Mouse (Mus musculus): ENCODE measurements around the gene Tnfsf11. TPM values are rescaled to one million over a fixed set of nuclear protein-coding genes. Genes with fewer than 3 reads are reported as not detected.

The Tnfsf11 gene
- 0.11 TPM for polyA plus RNA-seq (2012; fragmentation: generic; extraction: Trizol)
- long read RNA-seq, experiment 1, result 0 reads
- long read RNA-seq, experiment 2, transcript Tnfsf11-201 (5 exons, 2,236 nt), result major isoform, 7 of 7 reads
- long read RNA-seq, experiment 2, partial matches to known transcripts, result 0 of 7 reads
- long read RNA-seq, experiment 2, other reads (novel, unspliced or antisense), result 0 of 7 reads

DNA sequence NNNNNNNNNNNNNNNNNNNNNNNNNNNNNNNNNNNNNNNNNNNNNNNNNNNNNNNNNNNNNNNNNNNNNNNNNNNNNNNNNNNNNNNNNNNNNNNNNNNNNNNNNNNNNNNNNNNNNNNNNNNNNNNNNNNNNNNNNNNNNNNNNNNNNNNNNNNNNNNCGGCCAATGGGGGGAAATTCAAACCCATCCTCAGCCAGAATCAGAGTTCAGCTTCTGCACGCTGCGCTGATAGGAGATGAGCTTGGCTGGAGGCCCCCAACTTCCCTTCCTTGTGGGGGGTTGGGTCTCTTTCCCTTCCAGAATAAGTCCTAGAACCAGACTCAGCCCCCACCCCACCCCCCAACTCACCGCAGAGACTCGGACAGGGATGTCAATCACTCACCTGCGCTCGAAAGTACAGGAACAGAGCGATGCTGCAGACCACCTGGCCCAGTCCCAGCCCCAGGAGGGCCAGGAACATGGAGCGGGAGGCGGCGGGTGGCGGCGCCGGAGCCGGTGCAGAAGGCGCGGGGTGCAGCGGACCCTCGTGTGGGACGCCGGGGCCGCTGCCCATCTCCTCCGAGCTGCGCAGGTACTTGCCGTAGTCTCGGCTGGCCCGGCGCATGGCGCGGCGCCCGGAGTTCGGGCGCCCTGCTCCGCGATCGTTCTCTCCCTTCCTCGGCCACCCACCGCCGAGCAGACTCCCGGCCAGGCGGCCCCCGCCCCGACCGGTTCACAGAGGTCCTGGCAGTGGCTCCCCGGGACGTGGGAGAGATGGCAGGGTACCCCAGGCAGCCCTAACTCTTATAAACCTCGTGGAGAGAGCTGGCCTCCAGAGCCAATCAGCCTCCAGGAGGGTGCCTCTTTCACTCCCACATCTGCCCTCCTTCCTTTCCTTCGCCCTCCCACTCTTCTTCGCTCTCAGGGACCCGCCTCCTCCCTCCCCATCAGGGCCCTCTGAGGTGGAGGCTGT, at the start of gene Tnfsf11:
TSS of gene Tnfsf11 (minus strand) at position 758 of the 952 bp plus-strand sequence.
- H3K79me2 ChIP-seq (ENCODE audit: control insufficient read depth, insufficient read depth), result no peaks in the 10 kb centered on the region
- TF ChIP-seq CTCF (IDR thresholded peaks at IDR 0.05; ENCODE audit: control insufficient read depth, insufficient read depth, insufficient read length), result no peak
- TF ChIP-seq FOSL1 (IDR thresholded peaks at IDR 0.05; ENCODE audit: insufficient read depth, low read length, poor library complexity, severe bottlenecking), result no peak
- no peak for TF ChIP-seq CEBPB (IDR thresholded peaks at IDR 0.05; ENCODE audit: low read depth)
- no peak for TF ChIP-seq MAX (IDR thresholded peaks at IDR 0.05)
- no peak for TF ChIP-seq MYOG (IDR thresholded peaks at IDR 0.05; ENCODE audit: control insufficient read depth, extremely low read depth, insufficient read length)
- no peak for TF ChIP-seq MYOD1 (IDR thresholded peaks at IDR 0.05; ENCODE audit: control insufficient read depth, insufficient read length, low read depth)
- no peak for TF ChIP-seq USF1 (IDR thresholded peaks at IDR 0.05; ENCODE audit: low read depth)
- H3K4me3 ChIP-seq (ENCODE audit: insufficient read depth, poor library complexity, severe bottlenecking), result peak within 1 kb of the TSS; percentile 18
- H3K79me3 ChIP-seq (ENCODE audit: low read depth), result no peaks in the 10 kb centered on the region
- no peaks in the 10 kb centered on the region for H3K36me3 ChIP-seq (ENCODE audit: control insufficient read depth, insufficient read depth)
- H3ac ChIP-seq (ENCODE audit: control insufficient read depth, insufficient read length, low read depth), result peak within 1 kb of the TSS; percentile 33
- H3K27me3 ChIP-seq (ENCODE audit: control insufficient read depth, insufficient read depth, insufficient read length), result no peaks in the 10 kb centered on the region

DNA sequence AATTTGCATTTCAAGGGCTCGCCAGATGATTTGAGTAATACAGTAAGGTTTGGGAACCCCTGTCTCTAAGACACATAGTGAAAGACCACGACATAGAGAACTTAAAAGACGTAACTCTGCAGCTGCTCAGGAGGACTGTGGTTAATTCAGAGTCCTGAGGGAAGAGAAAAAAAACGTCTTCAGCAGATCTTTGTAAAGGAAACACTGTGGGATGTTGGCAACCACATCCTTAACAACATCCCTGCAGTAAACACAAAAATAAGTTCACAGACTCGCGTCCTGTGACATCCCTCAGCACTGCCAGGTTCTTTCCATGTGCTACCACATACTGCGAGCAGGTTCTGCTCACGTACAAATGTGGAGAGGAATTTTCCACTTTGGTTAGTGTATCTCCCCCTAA, 48.9 kb upstream of the Tnfsf11 start:
- TF ChIP-seq MYOG (IDR thresholded peaks at IDR 0.05; ENCODE audit: control insufficient read depth, extremely low read depth, insufficient read length) (no peak), CTCF (IDR thresholded peaks at IDR 0.05; ENCODE audit: control insufficient read depth, insufficient read depth, insufficient read length) (no peak), MAX (IDR thresholded peaks at IDR 0.05) (no peak), USF1 (IDR thresholded peaks at IDR 0.05; ENCODE audit: low read depth) (no peak), MYOD1 (IDR thresholded peaks at IDR 0.05; ENCODE audit: control insufficient read depth, insufficient read length, low read depth) (no peak), CEBPB (IDR thresholded peaks at IDR 0.05; ENCODE audit: low read depth) (no peak), FOSL1 (IDR thresholded peaks at IDR 0.05; ENCODE audit: insufficient read depth, low read length, poor library complexity, severe bottlenecking) (no peak)
- Histone ChIP-seq H3K4me3 (ENCODE audit: insufficient read depth, poor library complexity, severe bottlenecking) (no peak overlapping the region), H3K79me2 (ENCODE audit: control insufficient read depth, insufficient read depth) (no peaks in the 10 kb centered on the region), H3K79me3 (ENCODE audit: low read depth) (no peaks in the 10 kb centered on the region), H3K27me3 (ENCODE audit: control insufficient read depth, insufficient read depth, insufficient read length) (no peaks in the 10 kb centered on the region), H3ac (ENCODE audit: control insufficient read depth, insufficient read length, low read depth) (no peak overlapping the region), H3K36me3 (ENCODE audit: control insufficient read depth, insufficient read depth) (no peaks in the 10 kb centered on the region)

DNA sequence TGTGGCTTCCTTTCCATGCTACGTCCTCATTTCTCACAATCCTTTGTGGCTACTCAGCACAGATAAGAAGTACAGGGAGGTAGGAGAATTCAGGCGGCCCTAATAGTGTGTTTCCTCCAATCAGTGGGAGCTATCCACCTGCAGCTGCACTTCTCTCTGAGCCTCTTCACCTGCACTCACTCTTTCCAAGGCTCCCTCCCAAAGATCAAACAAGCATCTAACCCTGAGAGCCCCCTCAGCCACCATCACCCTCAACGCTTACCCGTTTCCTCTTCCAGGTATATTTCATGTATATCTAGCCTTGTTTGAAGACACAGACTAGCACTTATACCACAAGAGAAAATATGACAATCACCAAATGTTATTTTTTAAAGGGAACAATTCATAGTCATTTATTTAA, 47.5 kb upstream of the Tnfsf11 start:
- H3K27me3 ChIP-seq (ENCODE audit: control insufficient read depth, insufficient read depth, insufficient read length), result no peaks in the 10 kb centered on the region
- H3K4me3 ChIP-seq (ENCODE audit: insufficient read depth, poor library complexity, severe bottlenecking), result no peak overlapping the region
- no peaks in the 10 kb centered on the region for H3K79me3 ChIP-seq (ENCODE audit: low read depth)
- H3K79me2 ChIP-seq (ENCODE audit: control insufficient read depth, insufficient read depth), result no peaks in the 10 kb centered on the region
- no peak overlapping the region for H3ac ChIP-seq (ENCODE audit: control insufficient read depth, insufficient read length, low read depth)
- H3K36me3 ChIP-seq (ENCODE audit: control insufficient read depth, insufficient read depth), result no peaks in the 10 kb centered on the region
- TF ChIP-seq CTCF (IDR thresholded peaks at IDR 0.05; ENCODE audit: control insufficient read depth, insufficient read depth, insufficient read length), result no peak

DNA sequence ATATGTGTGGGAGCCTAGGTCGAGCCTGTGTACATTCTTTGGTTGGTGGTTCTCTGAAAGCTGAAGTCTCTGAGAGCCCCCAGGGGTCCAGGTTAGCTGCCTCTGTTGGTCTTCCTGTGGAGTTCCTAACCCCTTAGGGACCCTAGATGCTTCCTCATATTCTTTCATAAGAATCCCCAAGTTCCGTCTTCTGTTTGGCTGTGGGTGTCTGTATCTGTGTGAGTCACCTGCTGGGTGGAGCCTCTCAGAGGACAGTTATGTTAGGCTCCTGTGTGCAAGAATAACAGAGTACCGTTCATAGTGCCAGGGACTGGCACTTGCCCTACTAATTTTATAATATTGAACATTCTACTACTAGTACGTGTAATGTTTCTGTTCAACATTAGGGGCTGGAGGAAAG, 45.0 kb upstream of the Tnfsf11 start:
- Histone ChIP-seq H3ac (ENCODE audit: control insufficient read depth, insufficient read length, low read depth) (no peak overlapping the region), H3K79me3 (ENCODE audit: low read depth) (no peaks in the 10 kb centered on the region), H3K79me2 (ENCODE audit: control insufficient read depth, insufficient read depth) (no peaks in the 10 kb centered on the region), H3K27me3 (ENCODE audit: control insufficient read depth, insufficient read depth, insufficient read length) (no peaks in the 10 kb centered on the region), H3K36me3 (ENCODE audit: control insufficient read depth, insufficient read depth) (no peaks in the 10 kb centered on the region), H3K4me3 (ENCODE audit: insufficient read depth, poor library complexity, severe bottlenecking) (no peak overlapping the region)
- TF ChIP-seq CTCF (IDR thresholded peaks at IDR 0.05; ENCODE audit: control insufficient read depth, insufficient read depth, insufficient read length), result no peak
- no peak for TF ChIP-seq MYOG (IDR thresholded peaks at IDR 0.05; ENCODE audit: control insufficient read depth, extremely low read depth, insufficient read length)
- no peak for TF ChIP-seq USF1 (IDR thresholded peaks at IDR 0.05; ENCODE audit: low read depth)
- no peak for TF ChIP-seq FOSL1 (IDR thresholded peaks at IDR 0.05; ENCODE audit: insufficient read depth, low read length, poor library complexity, severe bottlenecking)
- TF ChIP-seq CEBPB (IDR thresholded peaks at IDR 0.05; ENCODE audit: low read depth), result no peak
- TF ChIP-seq MAX (IDR thresholded peaks at IDR 0.05), result no peak
- TF ChIP-seq MYOD1 (IDR thresholded peaks at IDR 0.05; ENCODE audit: control insufficient read depth, insufficient read length, low read depth), result no peak

DNA sequence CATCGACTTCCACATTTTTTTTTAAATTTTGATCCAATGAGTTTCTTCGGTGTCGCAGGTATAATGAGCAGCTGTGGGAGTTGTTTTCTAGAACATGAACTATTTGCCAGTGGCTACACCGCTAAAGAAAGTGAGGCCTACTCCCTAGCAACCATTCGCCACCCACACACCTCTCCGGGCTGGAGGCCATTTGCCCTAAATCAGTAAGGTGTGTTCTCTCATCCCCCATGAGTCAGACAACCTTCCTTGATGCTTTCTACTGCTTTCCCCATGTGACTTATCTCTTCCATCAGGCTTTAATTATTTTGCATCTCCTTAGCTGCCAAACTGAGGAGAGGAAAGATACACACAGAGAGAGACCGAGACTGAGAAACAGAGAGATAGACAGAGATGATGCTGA, 43.7 kb upstream of the Tnfsf11 start:
- no peak overlapping the region for H3ac ChIP-seq (ENCODE audit: control insufficient read depth, insufficient read length, low read depth)

More for the DNA sequence above, 43.7 kb upstream of the Tnfsf11 start:
- H3K36me3 ChIP-seq (ENCODE audit: control insufficient read depth, insufficient read depth), result no peaks in the 10 kb centered on the region
- no peaks in the 10 kb centered on the region for H3K27me3 ChIP-seq (ENCODE audit: control insufficient read depth, insufficient read depth, insufficient read length)
- TF ChIP-seq MAX (IDR thresholded peaks at IDR 0.05) (no peak), CEBPB (IDR thresholded peaks at IDR 0.05; ENCODE audit: low read depth) (no peak), MYOG (IDR thresholded peaks at IDR 0.05; ENCODE audit: control insufficient read depth, extremely low read depth, insufficient read length) (no peak), USF1 (IDR thresholded peaks at IDR 0.05; ENCODE audit: low read depth) (no peak), MYOD1 (IDR thresholded peaks at IDR 0.05; ENCODE audit: control insufficient read depth, insufficient read length, low read depth) (no peak), FOSL1 (IDR thresholded peaks at IDR 0.05; ENCODE audit: insufficient read depth, low read length, poor library complexity, severe bottlenecking) (no peak), CTCF (IDR thresholded peaks at IDR 0.05; ENCODE audit: control insufficient read depth, insufficient read depth, insufficient read length) (no peak)
- no peak overlapping the region for H3K4me3 ChIP-seq (ENCODE audit: insufficient read depth, poor library complexity, severe bottlenecking)
- no peaks in the 10 kb centered on the region for H3K79me3 ChIP-seq (ENCODE audit: low read depth)
- no peaks in the 10 kb centered on the region for H3K79me2 ChIP-seq (ENCODE audit: control insufficient read depth, insufficient read depth)
